Mouse (Mus musculus) myocyte (in vitro differentiated cells): ENCODE results near the gene Gm6526. TPM values are rescaled to one million over a fixed set of nuclear protein-coding genes. Genes with fewer than 3 reads are reported as not detected.
"Not testable (repeated sequence)": the region's sequence is repeated elsewhere in the genome, so short reads cannot be mapped to it uniquely, and the experiment has no call there.

Experiments
- H3K27me3 ChIP-seq: one replicate; pipeline ENCODE4 v1.6.1; 2011; ENCODE audit not compliant: control insufficient read depth, insufficient read depth, insufficient read length
- H3K36me3 ChIP-seq: one replicate; pipeline ENCODE4 v1.6.1; 2011; ENCODE audit not compliant: control insufficient read depth, insufficient read depth
- H3K4me2 ChIP-seq: one replicate; pipeline ENCODE4 v1.6.1; 2011; ENCODE audit warnings: low read depth, control low read depth
- H3K4me3 ChIP-seq: one replicate; pipeline ENCODE4 v1.5.1; 2011; ENCODE audit warnings: mild to moderate bottlenecking, control low read depth, moderate library complexity
- H3K79me2 ChIP-seq: one replicate; pipeline ENCODE4 v1.6.1; 2011; ENCODE audit not compliant: control insufficient read depth, insufficient read depth
- H3ac ChIP-seq: one replicate; pipeline ENCODE4 v1.6.1; 2011; ENCODE audit not compliant: control insufficient read depth, insufficient read length
- CEBPB ChIP-seq: IDR thresholded peaks from 2 replicates; pipeline ENCODE4 v1.6.1; 2011; ENCODE audit warnings: mild to moderate bottlenecking, moderate library complexity; ENCODE audit not compliant: poor library complexity, insufficient read depth, severe bottlenecking
- E2F4 ChIP-seq: IDR thresholded peaks from one replicate; pipeline ENCODE4 v1.6.1; 2011; ENCODE audit warnings: mild to moderate bottlenecking, control low read depth, moderate library complexity; ENCODE audit not compliant: insufficient read depth
- MAX ChIP-seq: IDR thresholded peaks from one replicate; pipeline ENCODE4 v1.6.1; 2011; ENCODE audit warnings: low read depth, mild to moderate bottlenecking, control low read depth
- MYOD1 ChIP-seq, 3 experiments: IDR thresholded peaks; one replicate each; pipeline ENCODE4 v1.6.1; 2011; ENCODE audit warnings: control low read depth in 2 of 3, low read depth in 2 of 3, mild to moderate bottlenecking in 2 of 3, moderate library complexity in 1 of 3; ENCODE audit not compliant: insufficient read length in 2 of 3, control insufficient read depth in 1 of 3
- MYOG ChIP-seq, 3 experiments: IDR thresholded peaks; one replicate each; pipeline ENCODE4 v1.6.1; 2011; ENCODE audit warnings: control low read depth in 2 of 3, low read depth in 2 of 3, mild to moderate bottlenecking in 2 of 3; ENCODE audit not compliant: insufficient read length in 2 of 3, control insufficient read depth in 1 of 3, insufficient read depth in 1 of 3
- POLR2A ChIP-seq: IDR thresholded peaks from one replicate; pipeline ENCODE4 v1.6.1; 2011; ENCODE audit warnings: low read depth, mild to moderate bottlenecking, control low read depth, moderate library complexity; ENCODE audit not compliant: insufficient read length
- POLR2AphosphoS2 ChIP-seq: IDR thresholded peaks from one replicate; pipeline ENCODE4 v1.6.1; 2011; ENCODE audit warnings: low read depth, control low read depth; ENCODE audit not compliant: insufficient read length
- REST ChIP-seq: IDR thresholded peaks from one replicate; pipeline ENCODE4 v1.6.1; 2011; ENCODE audit warnings: mild to moderate bottlenecking, control low read depth, moderate library complexity; ENCODE audit not compliant: insufficient read depth, insufficient read length
- SRF ChIP-seq: IDR thresholded peaks from one replicate; pipeline ENCODE4 v1.6.1; 2011; ENCODE audit warnings: low read depth; ENCODE audit not compliant: control insufficient read depth, insufficient read length
- TCF12 ChIP-seq: IDR thresholded peaks from one replicate; pipeline ENCODE4 v1.6.1; 2011; ENCODE audit warnings: mild to moderate bottlenecking, control low read depth; ENCODE audit not compliant: poor library complexity, insufficient read depth, severe bottlenecking
- TCF3 ChIP-seq: IDR thresholded peaks from one replicate; pipeline ENCODE4 v1.6.1; 2011; ENCODE audit warnings: low read depth, control low read depth; ENCODE audit not compliant: insufficient read length
- USF1 ChIP-seq: IDR thresholded peaks from one replicate; pipeline ENCODE4 v1.6.1; 2011; ENCODE audit warnings: low read depth, mild to moderate bottlenecking, control low read depth, moderate library complexity
- polyA plus RNA-seq: library from polyadenylated mRNA; unstranded; fragments of >200 nt; fragmentation: generic; extraction: Trizol; gene quantifications from one replicate; pipeline ENCODE4 v1.2.1, GENCODE M21; 2012; ENCODE audit warnings: missing spikeins

The Gm6526 gene
- not detected for polyA plus RNA-seq

DNA sequence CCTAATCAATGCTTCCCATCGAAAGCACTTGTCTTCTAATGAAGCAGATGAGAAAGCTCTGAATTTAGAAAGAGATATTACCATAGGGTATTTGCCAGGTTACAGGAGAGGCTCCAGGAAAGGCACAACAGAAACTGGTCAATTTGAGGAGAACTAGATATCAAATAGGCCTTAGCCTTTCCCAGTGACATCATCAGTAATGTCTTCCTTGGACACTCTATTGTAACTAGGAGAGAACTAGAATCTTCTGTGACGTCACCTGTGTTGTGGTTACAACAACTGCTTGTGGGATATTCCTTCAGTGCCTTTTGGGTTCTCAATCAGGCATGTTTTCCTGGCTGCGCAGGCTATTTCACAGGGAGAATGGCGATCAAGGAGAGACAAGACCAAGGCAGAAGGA, at the start of gene Gm6526:
Gene Gm6526 (plus strand): TSS at position 301 of the 400 bp plus-strand sequence.
- not testable (repeated sequence) for H3K4me3 ChIP-seq, H3K4me2 ChIP-seq, H3K27me3 ChIP-seq, H3ac ChIP-seq, H3K79me2 ChIP-seq, H3K36me3 ChIP-seq

DNA sequence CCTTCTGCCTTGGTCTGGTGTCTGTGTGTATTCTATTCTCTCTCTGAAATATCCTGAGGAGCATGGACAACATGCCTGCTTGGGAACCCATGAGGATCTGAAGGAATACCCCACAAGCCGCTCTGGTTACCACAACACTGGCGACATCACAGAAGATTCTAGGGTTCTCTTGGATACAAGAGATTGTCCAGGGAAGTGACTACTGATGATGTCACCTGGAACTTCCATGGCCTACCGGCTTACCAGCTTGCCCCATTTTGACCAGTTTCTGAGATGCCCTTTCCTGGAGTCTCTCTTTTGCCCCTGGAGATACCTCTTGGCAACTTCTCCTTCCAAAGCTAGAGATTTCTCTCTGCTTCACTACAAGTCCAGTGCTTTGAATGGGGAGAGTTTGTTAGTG, 20.3 kb upstream of the Gm6526 start, which contains the start of gene Gm16506:
Gene Gm16506 (minus strand): TSS at position 101 of the 400 bp plus-strand sequence.
- not testable (repeated sequence) for H3K79me2 ChIP-seq

DNA sequence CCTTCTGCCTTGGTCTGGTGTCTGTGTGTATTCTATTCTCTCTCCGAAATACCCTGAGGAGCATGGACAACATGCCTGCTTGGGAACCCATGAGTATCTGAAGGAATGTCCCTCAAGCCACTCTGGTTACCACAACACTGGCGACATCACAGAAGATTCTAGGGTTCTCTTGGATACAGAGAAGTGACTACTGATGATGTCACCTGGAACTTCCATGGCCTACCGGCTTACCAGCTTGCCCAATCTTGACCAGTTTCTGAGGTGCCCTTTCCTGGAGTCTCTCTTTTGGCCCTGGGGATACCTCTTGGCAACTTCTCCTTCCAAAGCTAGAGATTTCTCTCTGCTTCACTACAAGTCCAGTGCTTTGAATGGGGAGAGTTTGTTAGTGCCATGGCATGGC, 37.0 kb downstream of the Gm6526 start, which contains the start of gene Gm8180:
Gene Gm8180 (minus strand): TSS at position 101 of the 400 bp plus-strand sequence.
- H3K4me2 ChIP-seq, H3K4me3 ChIP-seq, H3K27me3 ChIP-seq, H3K36me3 ChIP-seq, H3K79me2 ChIP-seq, H3ac ChIP-seq: not testable (repeated sequence)

More for the DNA sequence above, 20.3 kb upstream of the Gm6526 start, which contains the start of gene Gm16506:
- not testable (repeated sequence) for H3K27me3 ChIP-seq, H3K4me3 ChIP-seq, H3ac ChIP-seq, H3K4me2 ChIP-seq, H3K36me3 ChIP-seq

DNA sequence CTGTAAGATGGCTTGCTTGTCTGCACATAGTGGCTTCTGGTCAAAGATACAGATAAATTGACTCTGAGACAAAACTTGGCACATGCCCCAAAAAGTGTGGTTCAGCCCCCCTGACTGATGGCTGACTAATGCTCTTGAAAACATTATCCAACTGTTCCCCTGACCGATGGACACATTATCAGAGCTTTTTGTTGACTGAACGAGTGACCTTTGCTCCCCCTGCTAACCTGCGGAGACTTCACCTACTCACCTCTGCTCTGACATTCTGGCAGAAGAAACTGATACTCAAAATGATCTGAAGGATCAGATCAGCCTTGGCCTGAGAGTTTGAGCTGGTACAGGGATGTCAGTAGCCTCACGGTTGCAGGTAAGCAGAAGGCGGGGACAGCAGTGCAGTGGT, 46.1 kb downstream of the Gm6526 start:
- not testable (repeated sequence) for H3K79me2 ChIP-seq, H3K27me3 ChIP-seq, H3K36me3 ChIP-seq, H3K4me3 ChIP-seq, H3ac ChIP-seq, H3K4me2 ChIP-seq

DNA sequence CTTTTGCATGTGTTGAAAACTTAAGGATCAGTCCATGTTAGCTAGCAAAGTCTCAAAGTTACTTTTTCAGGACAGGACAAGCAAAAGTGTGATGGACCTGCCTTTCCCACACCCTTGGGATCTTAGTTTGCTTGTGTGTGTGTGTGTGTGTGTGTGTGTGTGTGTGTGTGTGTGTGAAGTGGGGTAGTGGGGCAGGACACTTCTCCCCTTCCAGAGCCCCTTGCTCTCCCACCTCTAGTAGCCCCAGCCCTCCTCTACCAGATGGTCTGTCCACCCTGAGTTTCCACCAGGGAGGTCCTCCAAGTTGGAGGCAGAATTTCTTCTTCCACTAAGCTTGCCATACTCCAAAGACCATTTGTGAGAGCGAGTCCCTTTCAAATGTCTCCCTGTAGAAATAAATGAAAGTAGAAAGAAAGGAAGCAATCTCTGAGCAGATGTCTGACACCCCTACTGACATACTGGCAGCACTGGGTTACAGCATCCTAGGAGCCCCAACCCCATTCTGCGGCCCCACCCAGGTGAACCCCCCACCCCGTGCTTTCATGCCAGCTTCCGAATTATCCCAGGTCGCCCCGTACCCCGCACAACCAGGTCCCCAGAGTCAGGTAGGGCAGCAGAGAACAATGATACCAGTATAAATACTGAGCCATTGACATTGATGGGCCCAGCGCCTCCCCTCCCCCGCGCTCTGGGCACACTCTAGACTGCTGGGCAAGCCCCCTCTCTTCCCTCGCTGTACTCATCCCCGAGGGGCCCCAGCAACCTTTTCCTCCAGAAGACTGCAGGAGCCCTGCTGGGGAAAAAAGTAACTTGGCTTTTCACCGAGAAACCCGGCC, 48.6 kb downstream of the Gm6526 start:
- Histone ChIP-seq H3K4me2 (no peak overlapping the region), H3K79me2 (no peaks in the 10 kb centered on the region), H3K4me3 (no peak overlapping the region), H3ac (no peak overlapping the region), H3K27me3 (no peaks in the 10 kb centered on the region), H3K36me3 (no peaks in the 10 kb centered on the region)
- TF ChIP-seq TCF12 (no peak), POLR2AphosphoS2 (no peak), MAX (no peak), POLR2A (no peak), TCF3 (no peak), E2F4 (no peak), CEBPB (no peak), REST (no peak), MYOG (IDR thresholded peaks at IDR 0.05; ENCODE audit: control insufficient read depth in 1 of 3, insufficient read depth in 1 of 3, insufficient read length in 2 of 3, low read depth in 2 of 3) (no peak), USF1 (no peak), MYOD1 (IDR thresholded peaks at IDR 0.05; ENCODE audit: control insufficient read depth in 1 of 3, insufficient read length in 2 of 3, low read depth in 2 of 3) (no peak), SRF (no peak)

DNA sequence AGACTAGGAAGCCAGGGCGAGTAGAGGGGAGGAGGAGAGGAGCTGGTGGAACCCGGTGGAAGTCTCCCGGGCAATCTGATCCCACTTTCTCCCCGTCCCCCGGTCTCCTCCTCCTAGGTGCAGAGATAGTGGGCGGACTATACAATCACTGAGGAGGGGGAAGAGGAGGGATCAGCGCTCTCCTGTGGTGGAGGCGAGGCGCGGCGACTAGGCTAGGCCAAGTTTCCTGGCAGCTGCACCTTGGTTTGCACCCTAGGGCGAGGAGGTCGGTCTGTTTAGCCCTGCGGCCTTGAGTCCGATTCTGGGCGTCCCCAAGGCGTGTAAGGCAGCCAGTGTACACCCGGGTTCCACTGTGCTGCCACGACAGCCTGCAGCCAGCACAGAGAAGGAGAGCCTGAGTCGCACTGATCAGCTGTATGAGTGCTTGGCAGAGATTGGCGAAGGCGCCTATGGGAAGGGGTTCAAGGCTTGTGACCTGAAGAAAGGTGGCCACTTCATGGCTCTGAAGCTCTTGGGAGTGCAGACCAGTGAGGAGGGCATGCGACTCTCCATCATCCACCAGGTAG, 49.3 kb downstream of the Gm6526 start:
- H3ac ChIP-seq, H3K79me2 ChIP-seq, H3K36me3 ChIP-seq, H3K4me2 ChIP-seq, H3K4me3 ChIP-seq, H3K27me3 ChIP-seq: not testable (repeated sequence)

DNA sequence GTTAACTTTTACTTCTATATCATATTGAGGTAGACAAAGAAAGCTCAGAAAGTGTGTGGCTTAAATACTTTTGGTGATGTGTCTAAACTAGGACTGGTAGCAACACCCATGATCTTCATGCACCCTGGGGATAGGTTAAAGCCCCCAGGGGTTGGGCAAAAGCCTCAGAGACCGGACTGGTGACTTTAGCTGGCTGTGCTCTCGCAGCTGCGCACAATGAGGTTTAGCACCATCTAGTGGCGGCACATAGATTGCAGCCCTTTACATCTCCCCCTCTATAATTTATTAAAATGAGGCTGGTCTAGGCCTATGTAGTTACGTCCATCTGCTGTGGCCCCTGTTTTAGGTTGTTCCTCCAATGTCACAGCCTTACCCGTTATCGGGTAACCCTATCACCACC, 56.8 kb downstream of the Gm6526 start:
- H3ac ChIP-seq, H3K4me2 ChIP-seq, H3K79me2 ChIP-seq, H3K4me3 ChIP-seq, H3K36me3 ChIP-seq, H3K27me3 ChIP-seq: not testable (repeated sequence)

Other genes with a start within 250 kb of the Gm6526 start
- 0.06 TPM for gene Gm5799, start 204.3 kb upstream of the Gm6526 start, polyA plus RNA-seq
- gene Gm17654, start 168.7 kb upstream of the Gm6526 start, polyA plus RNA-seq = not detected
- not detected for gene Gm10375, start 139.9 kb upstream of the Gm6526 start, polyA plus RNA-seq
- gene Gm8165, start 70.7 kb upstream of the Gm6526 start, polyA plus RNA-seq = not detected
- gene Gm7324, start 50.0 kb upstream of the Gm6526 start, polyA plus RNA-seq = 0.40 TPM
- gene Gm16506, start 20.4 kb upstream of the Gm6526 start, polyA plus RNA-seq = not detected
- not detected for gene Gm8180, start 36.9 kb downstream of the Gm6526 start, polyA plus RNA-seq
- gene Ear1, start 127.7 kb downstream of the Gm6526 start, polyA plus RNA-seq = not detected
- not detected for gene Ear10, start 175.7 kb downstream of the Gm6526 start, polyA plus RNA-seq
- 0.30 TPM for gene Gm8113, start 177.5 kb downstream of the Gm6526 start, polyA plus RNA-seq
- not detected for gene Ang5, start 209.2 kb downstream of the Gm6526 start, polyA plus RNA-seq